ENCODE assay signal across 8 mouse cellular contexts in genomic region chr2:3285709-3286108, GRCm38 (mm10). TPM values are rescaled to one million over a fixed set of nuclear protein-coding genes. Genes with fewer than 3 reads are reported as not detected.
DNase-seq lines count a peak whose midpoint lies in the region; ATAC-seq and TF ChIP-seq lines count a peak whose summit lies in the region.

No protein-coding gene starts in this region.

- H3K4me3 ChIP-seq in heart, adult 2 months: peak overlapping the region; percentile 91; the same call in 1 of the 2 replicates
- H3K4me3 ChIP-seq in neural tube, embryonic 11.5 days (ENCODE audit: low read depth, low read length): no peak overlapping the region
- H3K4me3 ChIP-seq in limb, embryonic 13.5 days: peak overlapping the region; percentile 85
- H3K4me3 ChIP-seq in stomach, embryonic 15.5 days (replicated peaks): no peak overlapping the region

- intact Hi-C loops in heart, adult 2 months (cut with DNase I): loop anchor here (1.0 to 2.0 kb wide), 2 partner anchors 47 to 167 kb away; partner anchors contain the start of gene Rpp38

- no peak for TF ChIP-seq POLR2A in heart, adult 2 months (IDR thresholded peaks at IDR 0.05; ENCODE audit: insufficient read depth, low read depth, low read length)

- TF ChIP-seq CTCF in heart, adult 2 months (IDR thresholded peaks at IDR 0.05): no peak

- H3K4me2 ChIP-seq in neural tube, embryonic 11.5 days (ENCODE audit: low read depth): peak overlapping the region; percentile 80
- peak overlapping the region; percentile 79 for H3K4me2 ChIP-seq in limb, embryonic 13.5 days (replicated peaks)
- peak overlapping the region; percentile 78 for H3K4me2 ChIP-seq in stomach, embryonic 15.5 days

- no peaks in the 10 kb centered on the region for H3K27me3 ChIP-seq in heart, adult 2 months (ENCODE audit: control insufficient read depth, insufficient read depth, low read length)
- H3K27me3 ChIP-seq in neural tube, embryonic 11.5 days (ENCODE audit: control insufficient read depth, insufficient read depth, low read length): no peaks in the 10 kb centered on the region
- no peaks in the 10 kb centered on the region for H3K27me3 ChIP-seq in limb, embryonic 13.5 days
- H3K27me3 ChIP-seq in stomach, embryonic 15.5 days (replicated peaks): no peaks in the 10 kb centered on the region

- no peak for ATAC-seq in neural tube, embryonic 11.5 days (ENCODE audit: insufficient read depth, low FRiP score, low TSS enrichment)
- no peak for ATAC-seq in limb, embryonic 13.5 days (ENCODE audit: low FRiP score, low read depth)
- no peak for ATAC-seq in stomach, embryonic 15.5 days (ENCODE audit: insufficient read depth, low FRiP score, low read depth)

- no peaks in the 10 kb centered on the region for H3K79me2 ChIP-seq in heart, adult 2 months (replicated peaks; ENCODE audit: control insufficient read depth, insufficient read depth, low read length)

- no peak for TF ChIP-seq EP300 in heart, adult 2 months (IDR thresholded peaks at IDR 0.05; ENCODE audit: insufficient read depth, low read depth, low read length)

- H3K36me3 ChIP-seq in heart, adult 2 months (ENCODE audit: control insufficient read depth, insufficient read depth, low read length): 0 out of 2 replicates have a peak, but pooled peaks cover 2% of the 10 kb centered on the region
- no peaks in the 10 kb centered on the region for H3K36me3 ChIP-seq in neural tube, embryonic 11.5 days (ENCODE audit: control insufficient read depth, insufficient read depth, low read length)
- no peaks in the 10 kb centered on the region for H3K36me3 ChIP-seq in limb, embryonic 13.5 days
- no peaks in the 10 kb centered on the region for H3K36me3 ChIP-seq in stomach, embryonic 15.5 days

- peak overlapping the region; percentile 86; the same call in 1 of the 2 replicates for H3K27ac ChIP-seq in heart, adult 2 months
- H3K27ac ChIP-seq in neural tube, embryonic 11.5 days (ENCODE audit: low read depth, low read length): no peak overlapping the region
- no peak overlapping the region for H3K27ac ChIP-seq in limb, embryonic 13.5 days
- H3K27ac ChIP-seq in stomach, embryonic 15.5 days: no peak overlapping the region

- no peaks in the 10 kb centered on the region for H3K9me3 ChIP-seq in neural tube, embryonic 11.5 days (ENCODE audit: control insufficient read depth, low read length)
- no peaks in the 10 kb centered on the region for H3K9me3 ChIP-seq in limb, embryonic 13.5 days
- no peaks in the 10 kb centered on the region for H3K9me3 ChIP-seq in stomach, embryonic 15.5 days

- 51% methylated on average over 3 of the region's 3 CpGs for WGBS in heart, adult 2 months
- WGBS in neural tube, embryonic 11.5 days: 80% methylated on average over 3 of the region's 3 CpGs
- WGBS in limb, embryonic 13.5 days: 77% methylated on average over 3 of the region's 3 CpGs
- WGBS in stomach, embryonic 15.5 days: 51% methylated on average over 3 of the region's 3 CpGs

- DNase-seq in heart, adult 2 months: no peak
- DNase-seq in heart, postnatal 4 days: no peak
- DNase-seq in neural tube, embryonic 11.5 days (ENCODE audit: low spot score): no peak
- no peak for DNase-seq in neural tube, embryonic 10.5 days (ENCODE audit: extremely low spot score, low spot score)
- DNase-seq in layer of hippocampus, postnatal 36 days: no peak
- no peak for DNase-seq in right cerebral cortex, postnatal 10 days (ENCODE audit: low spot score in 2 of 2)

- no peak overlapping the region for H3K9ac ChIP-seq in heart, adult 2 months (ENCODE audit: low read depth, low read length)
- H3K9ac ChIP-seq in neural tube, embryonic 11.5 days (ENCODE audit: low read length): no peak overlapping the region
- H3K9ac ChIP-seq in limb, embryonic 13.5 days: no peak overlapping the region
- H3K9ac ChIP-seq in stomach, embryonic 15.5 days: no peak overlapping the region

- peaks cover 5% of the 10 kb centered on the region for H3K4me1 ChIP-seq in heart, adult 2 months (ENCODE audit: control insufficient read depth, insufficient read depth, low read length)
- H3K4me1 ChIP-seq in neural tube, embryonic 11.5 days (ENCODE audit: control insufficient read depth, insufficient read depth, low read length): peaks cover 2% of the 10 kb centered on the region; the same call in 1 of the 2 replicates
- peaks cover 19% of the 10 kb centered on the region for H3K4me1 ChIP-seq in limb, embryonic 13.5 days
- H3K4me1 ChIP-seq in stomach, embryonic 15.5 days: peaks cover 6% of the 10 kb centered on the region; the same call in 1 of the 2 replicates

RNA-seq across cellular contexts. Expression of gene Nmt2, which starts 1.7 kb away (rescaled TPM):
- 10 to 100 TPM in 1 of 2 experiments, 1 to 10 TPM in 1; 7.8 to 10.4 TPM for total RNA-seq in heart, adult 2 months (2021)
- 3.7 and 5.6 TPM in 2 replicates for polyA plus RNA-seq in heart, adult 2 months (2012; rRNA removed)
- total RNA-seq in heart, postnatal 4 days (2021): 10 to 100 TPM; 19.2 to 19.9 TPM
- polyA plus RNA-seq in neural tube, embryonic 11.5 days (2014; fragmentation: Nextera tagmentation; extraction: Ambion mirVana): 53.4 and 56.0 TPM in 2 replicates
- polyA plus RNA-seq in limb, embryonic 13.5 days (2015; fragmentation: Nextera tagmentation; extraction: Ambion mirVana): 42.0 and 42.1 TPM in 2 replicates
- polyA plus RNA-seq in stomach, embryonic 15.5 days (2015; fragmentation: Nextera tagmentation; extraction: Ambion mirVana): 38.2 and 39.7 TPM in 2 replicates
- total RNA-seq in layer of hippocampus, postnatal 36 days (2021): 10 to 100 TPM; 89.4 to 98.0 TPM

RNA-seq across cellular contexts. Expression of gene Rpp38, which starts 46.7 kb away (rescaled TPM):
- 1 to 10 TPM; 4.3 to 5.8 TPM for total RNA-seq in heart, adult 2 months (2021)
- polyA plus RNA-seq in heart, adult 2 months (2012; rRNA removed): 2.8 and 5.4 TPM in 2 replicates
- total RNA-seq in heart, postnatal 4 days (2021): 1 to 10 TPM; 6.7 to 7.2 TPM
- 16.8 and 20.3 TPM in 2 replicates for polyA plus RNA-seq in neural tube, embryonic 11.5 days (2014; fragmentation: Nextera tagmentation; extraction: Ambion mirVana)
- 19.3 and 19.7 TPM in 2 replicates for polyA plus RNA-seq in limb, embryonic 13.5 days (2015; fragmentation: Nextera tagmentation; extraction: Ambion mirVana)
- 23.5 and 24.7 TPM in 2 replicates for polyA plus RNA-seq in stomach, embryonic 15.5 days (2015; fragmentation: Nextera tagmentation; extraction: Ambion mirVana)
- 10 to 100 TPM in 1 of 2 experiments, 1 to 10 TPM in 1; 8.4 to 11.9 TPM for total RNA-seq in layer of hippocampus, postnatal 36 days (2021)

RNA-seq across cellular contexts. Expression of gene Acbd7, which starts 50.3 kb away (rescaled TPM):
- total RNA-seq in heart, adult 2 months (2021): 1 to 10 TPM; 1.1 to 1.7 TPM
- polyA plus RNA-seq in heart, adult 2 months (2012; rRNA removed): not detected in 2 replicates
- under 1 TPM in 1 of 2 experiments, not detected in 1; 0.56 TPM for total RNA-seq in heart, postnatal 4 days (2021)
- polyA plus RNA-seq in neural tube, embryonic 11.5 days (2014; fragmentation: Nextera tagmentation; extraction: Ambion mirVana): 1.7 TPM in 1 of 2 replicates, not detected in the other
- 0.31 and 0.54 TPM in 2 replicates for polyA plus RNA-seq in limb, embryonic 13.5 days (2015; fragmentation: Nextera tagmentation; extraction: Ambion mirVana)
- 0.91 and 2.0 TPM in 2 replicates for polyA plus RNA-seq in stomach, embryonic 15.5 days (2015; fragmentation: Nextera tagmentation; extraction: Ambion mirVana)
- total RNA-seq in layer of hippocampus, postnatal 36 days (2021): 1 to 10 TPM; 1.6 to 2.4 TPM

Comparison
In these comparisons a context has a peak if more than half of its experiments do, and no peak if none do; other contexts are left out.
1. H3K4me3 ChIP-seq: peak in heart, adult 2 months (single experiment) and limb, embryonic 13.5 days (single experiment); none in neural tube, embryonic 11.5 days (single experiment) and stomach, embryonic 15.5 days (single experiment).
2. Peak in every context shown above with its lines, with median percentiles within 50 percentile points of each other: H3K4me2 ChIP-seq.